Mouse (Mus musculus): ENCODE results near the gene Dpm2.

The Dpm2 gene

GRCm38 (mm10) chr2:32570698-32571494, at the start of gene Dpm2:
Dpm2 (plus strand) TSS chr2:32570858.
- peak; percentile 83 to 88 for DNase-seq (ENCODE audit: low spot score in 2 of 2)

GRCm38 (mm10) chr2:32524536-32525031, 46.1 kb upstream of the Dpm2 start:
- no peak for DNase-seq (ENCODE audit: low spot score in 2 of 2)

GRCm38 (mm10) chr2:32525816-32526215, 44.8 kb upstream of the Dpm2 start:
- DNase-seq (ENCODE audit: low spot score in 2 of 2): no peak

- DNase-seq (ENCODE audit: low spot score in 2 of 2): no peak
Measured at GRCm38 (mm10) chr2:32527468-32527966, 43.1 kb upstream of the Dpm2 start.

GRCm38 (mm10) chr2:32528326-32528725, 42.3 kb upstream of the Dpm2 start:
- no peak for DNase-seq (ENCODE audit: low spot score in 2 of 2)

- DNase-seq (ENCODE audit: low spot score in 2 of 2): no peak
Measured at GRCm38 (mm10) chr2:32530479-32530878, 40.2 kb upstream of the Dpm2 start.

GRCm38 (mm10) chr2:32533163-32533562, 37.5 kb upstream of the Dpm2 start:
- DNase-seq (ENCODE audit: low spot score in 2 of 2): no peak

GRCm38 (mm10) chr2:32534061-32534732, 36.5 kb upstream of the Dpm2 start:
- DNase-seq (ENCODE audit: low spot score in 2 of 2): peak; percentile 45 to 59

GRCm38 (mm10) chr2:32534733-32535471, 35.8 kb upstream of the Dpm2 start, which contains the start of gene Fam102a:
Fam102a (plus strand) TSS chr2:32535332.
- peak; percentile 96 to 97 for DNase-seq (ENCODE audit: low spot score in 2 of 2)

- DNase-seq (ENCODE audit: low spot score in 2 of 2): no peak
Measured at GRCm38 (mm10) chr2:32535501-32535991, 35.1 kb upstream of the Dpm2 start.

- DNase-seq (ENCODE audit: low spot score in 2 of 2): no peak
Measured at GRCm38 (mm10) chr2:32536086-32536633, 34.5 kb upstream of the Dpm2 start.

- peak; percentile 16 to 28 for DNase-seq (ENCODE audit: low spot score in 2 of 2)
Measured at GRCm38 (mm10) chr2:32536634-32537359, 33.9 kb upstream of the Dpm2 start.

- peak; percentile 12 to 34 for DNase-seq (ENCODE audit: low spot score in 2 of 2)
Measured at GRCm38 (mm10) chr2:32537360-32537905, 33.2 kb upstream of the Dpm2 start.

- no peak for DNase-seq (ENCODE audit: low spot score in 2 of 2)
Measured at GRCm38 (mm10) chr2:32537941-32538340, 32.7 kb upstream of the Dpm2 start.

GRCm38 (mm10) chr2:32538461-32538860, 32.2 kb upstream of the Dpm2 start:
- DNase-seq (ENCODE audit: low spot score in 2 of 2): no peak

GRCm38 (mm10) chr2:32539452-32539981, 31.1 kb upstream of the Dpm2 start:
- no peak for DNase-seq (ENCODE audit: low spot score in 2 of 2)

GRCm38 (mm10) chr2:32541333-32541908, 29.2 kb upstream of the Dpm2 start:
- DNase-seq (ENCODE audit: low spot score in 2 of 2): no peak

GRCm38 (mm10) chr2:32541986-32542573, 28.6 kb upstream of the Dpm2 start:
- DNase-seq (ENCODE audit: low spot score in 2 of 2): peak; percentile 51 to 53

GRCm38 (mm10) chr2:32543031-32543449, 27.6 kb upstream of the Dpm2 start:
- no peak for DNase-seq (ENCODE audit: low spot score in 2 of 2)

Data from natural killer cell, adult 2 months (primary cell).